ENCODE assay signal across 11 mouse cellular contexts in genomic region chr7:125983902-125984841, GRCm38 (mm10).
A peak's percentile ranks its signal among the peaks of the same experiment; 100 is the strongest.
DNase-seq lines count a peak whose midpoint lies in the region; ATAC-seq and TF ChIP-seq lines count a peak whose summit lies in the region.
"Had no signal": no experiment of that assay in that cellular context is flagged by ENCODE, and none has a peak within 500 bp of the region (broad histone marks: within the 10 kb centered on the region; RNA-seq: fewer than 3 reads in every experiment).

No protein-coding gene starts in this region.

- no peaks in the 10 kb centered on the region for H3K27me3 ChIP-seq in intestine, postnatal 0 days (replicated peaks; ENCODE audit: control insufficient read depth, insufficient read depth, low read length)
- H3K27me3 ChIP-seq in intestine, embryonic 15.5 days (replicated peaks), result no peaks in the 10 kb centered on the region
- H3K27me3 ChIP-seq in hindbrain, embryonic 16.5 days (replicated peaks; ENCODE audit: control insufficient read depth, insufficient read depth, low read length), result no peaks in the 10 kb centered on the region
- no peaks in the 10 kb centered on the region for H3K27me3 ChIP-seq in thymus, adult 2 months (ENCODE audit: control insufficient read depth, insufficient read depth, low read length)
- H3K27me3 ChIP-seq: stomach, embryonic 15.5 days had no signal

- H3K4me2 ChIP-seq in intestine, postnatal 0 days (replicated peaks; ENCODE audit: low read depth), result no peak overlapping the region
- no peak overlapping the region for H3K4me2 ChIP-seq in intestine, embryonic 15.5 days (replicated peaks)
- H3K4me2 ChIP-seq in hindbrain, embryonic 16.5 days (ENCODE audit: low read length), result no peak overlapping the region
- H3K4me2 ChIP-seq: liver, embryonic 12.5 days; stomach, embryonic 15.5 days had no signal

- no peaks in the 10 kb centered on the region for H3K4me1 ChIP-seq in intestine, postnatal 0 days (replicated peaks; ENCODE audit: control insufficient read depth, insufficient read depth, low read length)
- no peaks in the 10 kb centered on the region for H3K4me1 ChIP-seq in intestine, embryonic 15.5 days (replicated peaks)
- H3K4me1 ChIP-seq in hindbrain, embryonic 16.5 days (ENCODE audit: control insufficient read depth, insufficient read depth, low read depth, low read length), result peaks cover 9% of the 10 kb centered on the region; the same call in 1 of the 2 replicates
- no peaks in the 10 kb centered on the region for H3K4me1 ChIP-seq in thymus, adult 2 months (replicated peaks; ENCODE audit: control insufficient read depth, insufficient read depth, low read length)
- H3K4me1 ChIP-seq: liver, embryonic 12.5 days; stomach, embryonic 15.5 days had no signal

- WGBS in intestine, postnatal 0 days, result 41% methylated on average over 12 of the region's 12 CpGs
- 40% methylated on average over 12 of the region's 12 CpGs for WGBS in intestine, embryonic 15.5 days
- WGBS in hindbrain, embryonic 16.5 days, result 22% methylated on average over 12 of the region's 12 CpGs
- 62% methylated on average over 12 of the region's 12 CpGs for WGBS in thymus, adult 2 months

- H3K27ac ChIP-seq in intestine, postnatal 0 days (ENCODE audit: low read depth, low read length), result no peak overlapping the region
- no peak overlapping the region for H3K27ac ChIP-seq in intestine, embryonic 15.5 days
- H3K27ac ChIP-seq in hindbrain, embryonic 16.5 days (ENCODE audit: low read depth, low read length), result no peak overlapping the region
- H3K27ac ChIP-seq in thymus, adult 2 months (ENCODE audit: control insufficient read depth, insufficient read depth, low read length), result no peak overlapping the region
- H3K27ac ChIP-seq: liver, embryonic 12.5 days; stomach, embryonic 15.5 days had no signal

- H3K9me3 ChIP-seq in intestine, postnatal 0 days (ENCODE audit: control insufficient read depth), result no peaks in the 10 kb centered on the region
- H3K9me3 ChIP-seq in intestine, embryonic 15.5 days, result no peaks in the 10 kb centered on the region
- H3K9me3 ChIP-seq in hindbrain, embryonic 16.5 days (ENCODE audit: control insufficient read depth, low read length), result no peaks in the 10 kb centered on the region
- H3K9me3 ChIP-seq: liver, embryonic 12.5 days; stomach, embryonic 15.5 days had no signal

- H3K9ac ChIP-seq in intestine, postnatal 0 days (ENCODE audit: low read depth, low read length), result no peak overlapping the region
- H3K9ac ChIP-seq in intestine, embryonic 15.5 days, result no peak overlapping the region
- H3K9ac ChIP-seq in hindbrain, embryonic 16.5 days (ENCODE audit: low read depth, low read length), result no peak overlapping the region
- H3K9ac ChIP-seq: liver, embryonic 12.5 days; stomach, embryonic 15.5 days had no signal

- no peak for ATAC-seq in intestine, postnatal 0 days
- no peak for ATAC-seq in intestine, embryonic 15.5 days
- ATAC-seq in hindbrain, embryonic 16.5 days, result peak; percentile 73; the same call in 1 of the 2 replicates
- ATAC-seq: liver, embryonic 12.5 days had no signal

- 0 out of 2 replicates have a peak, but pooled peaks have one; percentile 4 for TF ChIP-seq CTCF in intestine, postnatal 0 days (IDR thresholded peaks at IDR 0.05; ENCODE audit: low read depth)
- TF ChIP-seq CTCF in thymus, adult 2 months (IDR thresholded peaks at IDR 0.05; ENCODE audit: borderline replicate concordance, control insufficient read depth, extremely low read depth, insufficient read depth, low read length, poor library complexity), result no peak

- no peak overlapping the region for H3K4me3 ChIP-seq in intestine, postnatal 0 days (ENCODE audit: low read depth, low read length)
- H3K4me3 ChIP-seq in intestine, embryonic 15.5 days (replicated peaks), result no peak overlapping the region
- H3K4me3 ChIP-seq in hindbrain, embryonic 16.5 days (ENCODE audit: low read length), result no peak overlapping the region
- H3K4me3 ChIP-seq in thymus, adult 2 months (ENCODE audit: control insufficient read depth, insufficient read depth, low read length), result no peak overlapping the region
- H3K4me3 ChIP-seq: liver, embryonic 12.5 days; stomach, embryonic 15.5 days had no signal

- H3K36me3 ChIP-seq in intestine, postnatal 0 days (ENCODE audit: control insufficient read depth, insufficient read depth), result no peaks in the 10 kb centered on the region
- no peaks in the 10 kb centered on the region for H3K36me3 ChIP-seq in intestine, embryonic 15.5 days
- H3K36me3 ChIP-seq in hindbrain, embryonic 16.5 days (ENCODE audit: control insufficient read depth, insufficient read depth, low read length), result no peaks in the 10 kb centered on the region
- no peaks in the 10 kb centered on the region for H3K36me3 ChIP-seq in thymus, adult 2 months (ENCODE audit: control insufficient read depth, insufficient read depth, low read length)
- H3K36me3 ChIP-seq: liver, embryonic 12.5 days; stomach, embryonic 15.5 days had no signal

- peak; percentile 48 to 81 for DNase-seq in right cerebral cortex, postnatal 36 days (ENCODE audit: low spot score in 2 of 2)
- DNase-seq in right cerebral cortex, postnatal 10 days (ENCODE audit: low spot score in 2 of 2), result no peak
- peak; percentile 58 for DNase-seq in telencephalon, adult 2 months (ENCODE audit: low read depth, low spot score)
- no peak for DNase-seq in urinary bladder, adult 18-20 months (ENCODE audit: low spot score in 2 of 2)
- DNase-seq in thymus, adult 2 months, result no peak
- DNase-seq: lung, postnatal 36 days had no signal

- TF ChIP-seq POLR2A in thymus, adult 2 months (IDR thresholded peaks at IDR 0.05; ENCODE audit: control insufficient read depth, extremely low read depth, insufficient read depth, low read length, poor library complexity), result no peak

Comparison
In these comparisons a context has a peak if more than half of its experiments do, and no peak if none do; other contexts are left out.
1. DNase-seq: peak in right cerebral cortex, postnatal 36 days (2 of 2) and telencephalon, adult 2 months (single experiment); none in right cerebral cortex, postnatal 10 days (0 of 2), urinary bladder, adult 18-20 months (0 of 2) and thymus, adult 2 months (single experiment).